Mouse (Mus musculus) urinary bladder, postnatal 14 days (tissue): ENCODE data around the gene Syt12.
A peak's percentile ranks its signal among the peaks of the same experiment; 100 is the strongest.

Experiments
- DNase-seq: peaks from one replicate; pipeline ENCODE4 v3.0.0; 2021; ENCODE audit warnings: low spot score

Gene Syt12

DNA sequence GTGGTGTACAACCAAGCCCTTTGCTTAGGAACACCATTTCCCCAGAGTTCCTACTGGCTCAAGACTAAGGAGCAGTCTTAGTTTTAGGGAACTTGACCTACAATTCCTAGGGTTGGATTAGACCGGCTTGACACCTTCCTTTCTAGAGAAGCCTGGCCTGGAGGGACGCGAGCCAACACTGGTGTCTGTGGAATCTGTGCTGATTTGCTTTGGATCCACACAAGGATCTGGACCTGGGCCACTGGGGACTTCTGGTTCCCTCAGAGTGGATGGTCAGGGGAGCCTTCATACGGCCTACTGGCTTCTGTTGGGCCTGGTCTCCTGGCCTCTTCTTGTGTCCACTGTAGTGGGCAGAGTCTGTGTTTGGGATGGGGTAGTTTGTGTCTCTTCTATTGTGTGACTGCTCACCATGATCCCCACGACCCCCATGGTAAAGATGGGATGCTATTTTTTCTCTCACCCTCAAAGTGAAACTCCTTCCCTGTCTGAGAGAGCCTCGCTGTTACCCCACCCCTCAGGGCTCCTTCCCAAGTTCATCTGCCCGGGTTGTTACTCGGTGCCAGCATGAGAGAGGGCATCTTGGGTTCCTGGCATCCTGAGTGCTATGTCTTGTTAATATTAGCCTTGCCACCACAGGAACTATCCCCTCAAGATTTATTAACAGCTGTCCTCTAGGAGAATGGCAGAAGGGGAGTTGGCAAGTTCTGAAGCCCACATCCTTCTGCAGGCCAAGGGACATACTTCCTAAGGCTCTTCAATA is 30.4 kb downstream of the Syt12 start:
- no peak for DNase-seq

DNA sequence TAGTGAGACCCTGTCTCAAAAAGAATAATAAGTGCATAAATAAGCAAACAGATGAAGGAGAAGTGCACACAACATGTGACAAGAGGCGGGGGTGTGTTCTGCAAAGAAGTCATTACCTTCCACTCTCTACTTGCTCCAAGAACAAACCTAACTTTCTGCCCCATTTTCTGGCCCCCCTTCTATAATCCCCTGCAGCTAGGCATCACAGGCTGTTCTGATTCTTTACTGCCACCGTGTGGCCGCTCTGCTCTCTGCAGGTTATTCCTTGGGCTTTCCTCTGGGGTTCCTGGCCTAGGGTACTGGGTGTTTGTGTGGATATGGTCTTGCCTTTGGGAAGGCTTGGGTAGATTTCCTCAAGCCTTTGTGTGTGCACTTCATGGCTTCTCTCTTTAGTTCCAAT is 34.8 kb downstream of the Syt12 start:
- peak; percentile 72 for DNase-seq

DNA sequence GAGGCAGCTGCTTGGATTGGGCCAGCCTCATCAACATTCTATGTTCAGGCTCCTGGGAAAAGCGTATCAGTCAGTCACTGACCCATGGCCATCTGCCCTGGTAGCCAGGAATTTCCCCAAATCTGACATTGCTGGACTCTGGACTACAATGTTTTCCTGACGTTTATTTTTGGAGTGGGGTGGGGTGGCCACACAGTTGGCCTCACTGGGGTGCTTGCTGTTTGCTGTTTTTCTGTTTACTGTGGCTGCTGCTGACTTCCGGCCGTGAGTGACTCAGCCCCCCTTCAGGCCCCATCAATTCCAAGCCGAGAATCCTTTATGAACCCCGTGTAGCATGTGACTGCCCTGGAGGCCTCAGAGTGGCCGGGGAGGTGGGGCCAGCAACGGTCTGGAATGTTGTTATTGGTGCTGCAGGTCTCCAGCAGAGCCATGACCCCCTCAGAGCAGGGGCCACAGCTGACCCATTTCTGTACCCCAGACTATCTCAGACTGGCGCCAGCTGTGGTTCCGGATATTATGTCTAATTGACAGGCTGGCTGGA is 35.6 kb downstream of the Syt12 start:
- DNase-seq = no peak

DNA sequence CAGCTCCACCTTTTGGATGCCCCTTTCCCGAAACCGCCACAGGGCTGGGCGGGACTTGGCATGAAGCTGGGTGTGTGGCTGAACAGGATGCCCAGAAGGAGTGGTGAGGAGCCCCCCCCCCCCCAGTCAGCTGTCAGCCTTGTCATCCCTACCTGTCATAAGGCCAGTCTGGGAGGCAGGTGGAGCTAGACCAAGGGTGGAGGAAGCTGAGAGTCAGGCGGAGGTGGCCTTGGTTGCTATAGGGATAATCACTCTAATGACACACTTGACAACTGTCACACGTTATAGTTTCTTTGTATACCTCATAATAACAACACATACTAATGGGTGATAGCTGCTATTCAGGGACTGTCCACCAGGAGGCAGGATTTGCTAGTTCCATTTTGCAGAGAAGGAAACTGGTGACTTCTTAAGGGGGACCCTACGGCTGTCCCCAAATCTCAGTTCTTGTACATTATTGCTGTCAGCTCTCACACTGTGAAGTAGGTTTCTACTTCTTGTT is 36.1 kb downstream of the Syt12 start:
- peak; percentile 43 for DNase-seq

DNA sequence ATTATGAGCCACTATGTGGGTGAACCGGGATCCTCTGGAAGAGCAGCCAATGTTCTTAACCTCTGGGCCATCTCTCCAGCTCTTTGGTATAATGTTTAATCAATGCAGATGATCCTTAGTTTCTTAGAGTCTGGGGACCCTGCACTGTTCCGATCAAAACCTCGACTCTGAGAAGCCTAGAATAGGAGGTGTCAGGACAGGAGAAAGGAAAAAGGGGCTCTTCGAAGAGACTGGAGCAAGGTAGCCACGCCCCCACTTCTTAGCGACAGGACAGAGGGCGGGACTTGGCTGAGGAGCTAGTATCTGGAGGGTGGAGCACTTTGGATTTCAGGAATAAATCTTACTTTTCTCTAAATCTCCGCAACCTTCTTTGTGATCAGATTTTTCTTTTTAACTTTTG is 37.0 kb downstream of the Syt12 start:
- peak; percentile 69 for DNase-seq

DNA sequence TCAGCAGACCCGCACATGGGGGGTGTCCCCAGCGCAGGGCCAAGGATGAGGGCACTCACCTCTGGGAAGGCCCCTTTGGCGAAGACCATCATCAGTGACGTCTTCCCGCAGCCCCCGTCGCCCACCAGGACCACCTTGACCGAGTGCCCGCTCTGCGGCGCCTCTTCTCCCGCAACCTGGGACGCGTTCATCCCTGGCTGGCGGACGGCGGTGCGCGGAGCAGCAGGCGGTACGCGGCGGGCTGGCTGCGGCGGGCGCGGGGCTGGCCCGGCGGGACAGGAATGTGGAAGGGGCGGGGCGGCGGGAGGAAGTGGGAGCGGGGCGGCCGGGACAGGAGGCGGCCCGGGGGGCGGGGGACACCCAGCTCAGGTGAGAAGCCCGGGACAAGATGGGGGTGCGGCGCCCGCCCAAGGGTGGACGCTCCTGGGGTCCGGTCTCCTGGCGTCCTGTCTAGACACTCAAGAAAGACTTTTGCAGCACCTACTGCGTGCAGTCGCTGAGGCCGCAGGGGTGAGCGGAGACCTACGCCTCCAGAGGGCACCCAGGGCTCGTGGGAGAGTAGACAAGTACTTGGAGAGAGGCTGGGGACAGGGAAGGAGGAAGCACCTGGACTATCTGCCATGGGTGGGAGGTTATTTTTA is 38.0 kb downstream of the Syt12 start, which contains the start of gene Rhod:
TSS of gene Rhod (minus strand) at position 272 of the 641 bp plus-strand sequence.
- peak; percentile 77 for DNase-seq

DNA sequence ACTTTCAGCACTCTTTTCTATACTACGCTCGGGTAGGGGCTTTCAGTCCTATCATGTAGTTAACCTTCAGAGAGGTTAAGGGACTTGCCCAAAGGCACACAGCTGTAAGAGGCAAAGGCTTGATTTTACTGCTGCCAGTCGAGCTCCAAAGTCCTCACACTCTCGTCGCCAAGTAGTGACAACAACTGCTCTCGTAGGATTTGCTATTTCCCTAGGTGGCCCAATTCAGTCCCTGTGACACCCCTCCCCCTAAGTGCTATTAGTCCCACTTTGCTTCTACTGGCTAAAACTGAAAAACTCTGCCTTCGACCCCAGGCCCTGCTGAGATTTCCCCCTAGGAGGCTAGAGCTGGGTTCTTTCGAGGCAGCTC is 38.5 kb downstream of the Syt12 start:
- no peak for DNase-seq

DNA sequence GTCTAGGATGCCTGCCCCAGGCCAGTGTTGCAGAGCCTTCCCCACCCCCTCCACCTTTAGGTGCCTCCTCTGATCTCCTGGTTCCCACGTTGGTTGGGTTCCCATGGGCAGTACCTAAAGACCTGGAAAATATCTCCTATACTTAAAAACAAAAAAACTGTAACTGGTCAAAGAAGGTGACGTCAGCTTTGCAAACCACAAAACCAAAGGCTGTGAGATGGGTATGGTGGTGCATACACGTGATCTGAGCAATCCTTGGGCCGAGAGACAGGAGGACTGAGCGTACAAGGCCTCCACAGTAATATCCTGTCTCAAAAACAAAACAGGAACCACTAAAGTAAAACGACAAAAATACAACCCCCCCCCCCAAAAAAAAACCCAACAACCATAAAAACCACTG is 39.4 kb downstream of the Syt12 start:
- no peak for DNase-seq

DNA sequence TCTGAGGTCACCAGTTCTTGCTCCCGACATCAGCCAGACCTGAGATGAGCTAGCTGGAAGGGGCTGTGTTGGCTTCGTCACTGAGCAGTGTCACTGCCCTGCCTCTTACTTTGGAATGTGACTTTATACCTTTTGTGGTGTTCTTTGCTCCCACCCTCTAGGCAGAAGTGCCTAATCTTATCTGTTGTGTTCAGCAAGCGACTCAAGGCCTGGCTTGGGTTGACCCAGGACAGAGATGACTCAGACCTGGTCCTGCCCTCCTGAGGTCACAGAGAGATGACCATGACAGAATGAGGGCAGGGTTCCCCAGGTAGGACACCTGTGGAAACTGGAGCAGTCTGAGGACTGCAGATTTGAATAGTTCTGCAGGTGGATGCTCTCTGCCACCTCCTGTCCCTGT is 41.0 kb downstream of the Syt12 start:
- no peak for DNase-seq

DNA sequence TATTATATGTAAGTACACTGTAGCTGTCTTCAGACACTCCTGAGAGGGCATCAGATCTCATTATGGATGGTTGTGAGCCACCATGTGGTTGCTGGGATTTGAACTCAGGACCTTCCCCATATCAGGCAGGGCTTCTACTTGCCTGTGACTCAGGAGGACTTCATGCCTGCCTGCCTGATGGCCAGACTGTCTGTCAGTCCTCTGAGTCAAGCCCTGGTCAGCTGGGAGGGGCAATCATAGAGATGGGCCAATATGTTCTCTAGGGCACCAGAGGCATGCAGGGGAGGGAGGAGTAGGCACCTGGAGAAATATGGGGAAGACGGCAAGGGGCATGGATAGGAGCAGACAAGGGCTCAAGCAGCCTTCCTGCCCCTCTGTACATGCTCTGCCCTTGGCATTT is 42.2 kb downstream of the Syt12 start:
- DNase-seq = no peak

DNA sequence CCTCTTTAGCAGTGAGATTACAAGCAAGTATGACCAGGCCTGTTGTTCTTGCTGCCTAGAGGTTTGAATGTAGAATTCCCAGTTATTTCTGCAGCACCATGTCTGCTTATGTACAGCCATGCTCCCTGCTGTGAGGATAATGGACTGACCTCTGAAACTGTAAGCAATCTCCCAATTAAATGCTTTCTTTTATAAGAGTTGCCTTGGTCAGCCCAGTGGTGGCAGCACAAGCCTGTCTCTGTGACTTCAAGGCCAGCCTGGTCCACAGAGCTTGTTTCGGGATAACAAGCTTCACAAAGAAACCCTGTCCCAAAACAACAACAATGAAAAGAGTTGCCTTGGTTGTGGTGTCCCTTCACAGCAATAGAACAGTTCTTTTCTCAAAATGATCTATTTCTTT is 43.5 kb downstream of the Syt12 start:
- DNase-seq = no peak

DNA sequence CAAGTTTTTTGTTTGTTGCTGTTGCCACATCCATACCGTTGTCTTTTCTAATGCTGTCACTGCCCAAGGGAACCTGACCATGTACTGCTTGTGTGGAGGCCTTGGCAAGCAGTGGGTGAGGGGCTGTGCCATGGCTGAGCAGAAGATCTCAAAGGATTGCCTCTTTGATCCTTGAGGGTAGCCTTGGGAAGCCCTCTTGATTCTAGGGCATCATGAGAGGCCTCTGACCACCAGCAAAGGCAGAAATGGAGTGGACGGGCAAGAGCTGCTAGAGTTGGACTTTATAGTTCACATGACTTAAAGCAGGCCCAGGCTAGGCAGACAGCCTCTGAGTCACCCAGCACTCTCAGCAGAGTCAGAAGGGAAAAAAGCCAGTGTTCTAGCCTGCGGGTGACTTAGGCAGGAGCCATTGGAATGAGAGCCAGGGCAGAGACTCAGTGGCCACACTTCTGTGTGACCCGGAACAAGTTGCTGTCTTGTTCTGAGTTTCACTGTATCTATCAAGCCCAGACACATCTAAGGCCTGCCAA is 47.1 kb downstream of the Syt12 start:
- no peak for DNase-seq

DNA sequence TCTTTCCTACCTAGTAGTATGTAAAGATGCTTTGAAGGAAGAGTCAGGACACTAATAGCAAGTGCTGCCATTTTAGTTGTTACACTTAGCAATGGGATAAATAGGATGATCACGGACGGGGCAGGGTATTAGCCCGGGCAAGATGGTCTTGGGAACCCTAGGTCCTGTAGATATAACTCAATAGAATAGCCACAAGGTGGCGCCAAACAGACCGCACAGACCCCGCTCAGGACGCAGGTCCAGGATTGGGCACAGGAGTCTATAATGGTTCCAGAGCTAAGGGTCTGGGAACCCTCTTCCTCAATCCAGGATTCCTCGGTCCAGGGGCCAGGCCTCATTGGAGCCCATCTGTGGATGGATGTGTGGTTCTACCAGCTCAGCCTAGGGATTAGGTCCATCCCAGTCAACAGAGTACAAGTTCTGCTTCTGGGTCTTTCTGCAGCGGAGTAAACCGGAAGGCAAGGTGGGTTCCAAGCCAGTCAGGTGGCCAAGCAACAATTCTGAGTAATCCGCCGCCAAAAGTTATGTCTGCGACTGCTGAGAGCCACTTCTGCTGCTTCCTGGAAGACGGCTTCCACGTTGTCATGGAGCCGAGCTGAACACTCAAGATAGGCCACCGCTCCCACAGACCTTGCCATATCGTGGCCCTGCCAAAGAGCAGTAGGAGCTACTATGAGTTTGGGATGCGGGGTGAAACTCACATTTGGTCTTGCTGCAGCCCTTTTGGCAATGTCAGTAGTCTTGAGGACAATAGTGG is 51.5 kb downstream of the Syt12 start:
- peak; percentile 38 for DNase-seq

DNA sequence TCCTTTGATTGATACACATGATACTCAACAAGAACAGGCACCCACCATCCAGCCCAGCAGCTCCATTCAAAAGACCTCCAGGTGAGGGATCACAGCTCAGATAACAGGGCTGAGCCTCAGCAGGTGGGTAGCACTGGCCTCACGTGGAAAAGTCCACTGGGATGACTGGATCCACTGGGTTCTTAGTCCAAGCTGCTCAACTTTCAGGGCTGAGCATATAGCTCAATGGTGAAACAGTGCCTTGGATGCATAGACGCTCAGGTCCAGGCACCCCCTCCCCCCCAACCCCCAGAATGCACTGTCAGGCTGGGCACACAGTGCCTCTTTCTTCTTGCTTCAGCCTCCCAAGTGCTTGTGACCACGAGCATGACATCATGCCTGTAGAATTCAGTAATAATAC is 54.2 kb downstream of the Syt12 start:
- DNase-seq = no peak

DNA sequence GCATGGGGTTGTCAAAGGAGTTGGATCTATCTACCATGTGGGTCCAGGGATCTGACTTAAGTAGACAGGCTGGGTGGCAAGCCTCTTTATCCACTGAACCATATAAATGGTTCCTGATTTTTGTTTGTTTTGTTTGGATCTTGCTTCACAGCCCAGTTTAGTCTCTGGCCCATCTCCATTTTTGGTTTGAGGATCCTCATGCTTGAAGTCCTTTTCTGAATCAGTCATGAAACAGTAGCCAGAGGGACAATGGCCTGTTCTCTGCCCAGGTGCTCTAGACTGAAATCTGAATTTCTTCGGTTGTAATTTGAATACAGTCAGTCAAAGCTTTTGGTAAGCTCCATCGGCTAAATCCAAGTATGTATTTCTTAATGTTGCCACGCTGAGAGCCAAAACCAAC is 54.7 kb downstream of the Syt12 start:
- DNase-seq = no peak

DNA sequence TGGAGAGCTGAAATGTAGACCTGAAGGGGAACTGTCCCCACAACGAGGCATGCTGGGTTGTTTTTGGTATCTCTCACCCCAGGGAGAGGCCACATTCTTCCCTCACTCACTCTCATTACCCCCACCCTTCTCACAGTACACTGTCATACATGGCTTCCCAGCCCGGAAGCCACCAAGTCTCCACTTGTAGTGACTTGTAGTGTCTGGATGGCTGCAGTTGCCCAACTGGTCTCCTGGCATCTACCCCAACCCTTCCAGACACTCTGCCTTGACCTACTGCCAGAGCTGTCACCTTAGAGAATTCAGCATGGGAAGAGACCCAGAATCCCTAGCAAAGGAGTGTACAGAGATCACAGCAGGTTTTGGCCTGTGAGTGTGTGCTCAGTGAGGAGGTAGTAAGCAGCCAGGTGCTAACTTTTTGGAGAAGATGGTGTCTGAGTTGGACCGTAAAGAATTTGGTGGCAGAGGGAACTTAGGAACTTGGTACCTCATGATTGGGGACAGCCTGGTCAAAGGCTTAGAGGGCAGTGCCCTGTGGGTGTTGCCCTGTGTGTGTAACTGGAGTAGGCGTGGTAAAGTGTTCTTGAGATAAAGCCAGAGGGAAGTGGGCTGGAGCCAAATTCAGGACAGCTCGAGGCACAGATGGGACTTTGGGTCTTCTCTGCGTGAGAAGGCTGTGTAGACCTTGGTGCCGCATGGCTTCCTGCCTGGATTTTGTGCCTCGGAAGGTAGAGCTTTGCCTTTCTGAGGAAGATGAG is 56.9 kb downstream of the Syt12 start:
- DNase-seq = peak; percentile 81

DNA sequence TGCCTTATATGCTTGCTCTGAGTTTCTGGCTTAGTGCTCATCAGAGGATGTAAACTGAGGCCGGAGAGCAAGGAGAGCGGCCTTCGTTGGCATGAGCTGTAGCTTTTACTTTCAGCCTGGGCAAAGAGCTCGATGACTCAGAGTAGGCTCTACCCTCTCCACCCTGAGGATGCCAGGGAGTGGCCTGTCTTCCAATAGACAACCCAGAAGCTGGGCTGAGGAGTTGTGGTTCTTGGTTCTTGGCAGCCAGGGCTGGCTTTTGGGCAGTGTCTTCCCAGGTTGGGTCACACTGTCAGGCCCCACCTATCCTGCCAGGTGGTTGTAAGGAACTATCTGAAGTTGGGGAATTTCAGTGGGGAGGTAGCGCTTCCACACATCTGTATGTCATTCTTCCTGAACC is 57.5 kb downstream of the Syt12 start:
- DNase-seq = peak; percentile 32

DNA sequence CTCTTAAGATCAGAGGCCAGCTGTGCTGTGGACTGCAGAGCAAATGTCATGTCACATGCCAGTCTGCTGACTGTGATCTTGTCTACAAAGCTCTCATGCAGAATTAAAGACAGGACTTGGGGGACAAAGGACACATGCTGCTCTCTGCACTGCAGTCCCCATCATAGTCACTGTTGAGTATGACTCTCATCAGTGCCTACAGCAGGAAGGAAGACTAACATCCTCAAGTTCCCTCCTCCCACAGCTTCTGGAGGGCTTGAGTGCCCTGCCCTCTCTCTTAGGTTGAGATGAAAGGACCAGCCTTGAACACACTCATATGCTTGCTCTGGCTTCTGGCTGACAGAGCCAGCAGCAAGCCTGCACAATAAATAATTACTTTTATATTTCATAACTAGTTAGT is 59.5 kb downstream of the Syt12 start:
- no peak for DNase-seq

DNA sequence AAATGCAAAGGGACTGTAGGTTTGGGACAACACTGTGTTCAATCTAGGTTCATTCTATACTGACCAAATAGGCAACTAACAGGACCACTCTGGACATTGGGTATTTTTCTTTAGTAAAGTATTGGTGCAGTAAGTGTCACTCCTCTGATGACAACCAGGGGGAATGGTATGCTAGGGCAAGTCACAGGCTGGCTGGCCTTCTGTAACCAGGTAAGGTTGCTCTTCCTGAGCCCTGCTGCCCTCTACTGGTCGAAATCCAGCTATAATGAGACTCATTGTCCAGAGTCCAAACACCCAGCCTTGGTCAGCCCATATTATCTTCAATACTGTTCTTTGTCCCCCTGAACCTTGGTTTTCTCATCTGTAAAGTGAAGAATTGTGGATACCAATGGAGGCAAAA is 60.1 kb downstream of the Syt12 start:
- peak; percentile 87 for DNase-seq

DNA sequence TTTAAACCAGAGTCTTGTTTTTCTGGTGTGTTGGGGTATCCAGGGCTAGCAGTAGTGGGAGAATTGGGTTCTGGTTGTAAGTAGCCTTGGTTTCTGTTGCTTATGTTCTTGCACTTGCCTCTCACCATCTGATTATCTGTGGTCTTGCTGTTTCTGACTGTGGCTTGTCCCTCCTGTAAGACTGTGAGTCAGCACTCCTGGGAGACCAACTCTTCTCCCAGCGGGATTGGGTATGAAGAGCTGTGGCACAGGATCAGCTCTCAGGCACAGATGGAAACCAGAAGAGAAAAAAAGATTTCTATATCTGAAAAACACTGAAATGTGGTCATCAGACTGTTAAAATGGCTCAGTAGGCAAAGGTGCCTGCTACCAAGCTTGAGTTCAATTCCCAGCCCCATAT is 62.6 kb downstream of the Syt12 start:
- no peak for DNase-seq

DNA sequence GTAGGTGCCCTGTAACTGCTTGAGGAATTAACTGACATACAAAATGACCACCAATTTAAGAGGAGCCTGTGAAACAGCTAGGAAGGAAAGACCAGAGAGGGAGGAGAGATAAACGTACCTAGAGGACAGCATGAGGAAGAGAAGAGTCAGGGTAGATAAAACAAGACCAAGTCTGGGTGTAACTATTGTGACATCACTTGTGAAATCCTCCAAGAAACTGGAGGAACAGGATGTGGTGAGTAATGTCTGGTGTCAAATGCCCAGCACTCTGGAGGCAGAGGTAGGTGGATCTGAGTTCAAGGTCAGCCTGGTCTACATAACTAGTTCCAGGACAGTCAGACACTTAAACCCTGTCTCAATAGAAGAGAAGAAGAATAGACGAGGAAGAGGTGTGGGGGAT is 68.2 kb downstream of the Syt12 start:
- DNase-seq = no peak

DNA sequence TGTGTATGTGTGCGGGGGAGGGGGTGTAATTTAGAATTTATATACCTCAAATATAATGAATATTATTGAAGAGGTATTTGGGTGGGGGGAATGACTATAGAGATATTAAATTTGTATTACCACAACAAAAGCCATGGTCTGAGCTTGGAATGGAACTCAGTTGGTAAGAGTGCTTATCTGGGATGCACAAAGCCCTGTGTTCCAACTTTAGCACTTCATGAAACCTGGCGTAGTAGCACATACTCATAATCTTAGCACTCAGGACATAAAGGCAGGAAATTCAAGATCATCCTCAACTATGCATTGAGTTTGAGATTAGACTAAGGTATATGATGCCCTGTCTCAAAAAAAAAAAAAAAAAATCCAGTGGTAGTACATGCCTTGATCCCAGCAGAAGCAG is 72.4 kb downstream of the Syt12 start:
- DNase-seq = no peak
